Mouse (Mus musculus) MEL (cell line): ENCODE measurements around the gene Selenoh. TPM values are rescaled to one million over a fixed set of nuclear protein-coding genes. Genes with fewer than 3 reads are reported as not detected.

Experiments
- DNase-seq: peaks from one replicate; pipeline ENCODE4 v3.0.0; 2011; ENCODE audit warnings: low read depth, low spot score
- H3K27ac ChIP-seq: 2 replicates; pipeline ENCODE4 v1.5.1; 2012; ENCODE audit warnings: low read depth, mild to moderate bottlenecking, control low read depth, low read length, moderate library complexity; ENCODE audit not compliant: control insufficient read depth
- H3K27me3 ChIP-seq, 2 experiments: fragments of 150-350 bp in 1 of 2; sonication (generic) in 1 of 2; 2 replicates each; pipeline ENCODE4 v1.6.1; 2012; ENCODE audit warnings: low read length in 2 of 2, mild to moderate bottlenecking in 2 of 2, improper control_type of control experiment in 1 of 2, moderate library complexity in 1 of 2; ENCODE audit not compliant: insufficient read depth in 2 of 2, control insufficient read depth in 1 of 2
- H3K36me3 ChIP-seq, 2 experiments: 2 replicates each; pipeline ENCODE4 v1.6.1; 2012 to 2014; ENCODE audit warnings: low read length in 2 of 2, improper control_type of control experiment in 1 of 2, inconsistent platforms in 1 of 2, mild to moderate bottlenecking in 1 of 2; ENCODE audit not compliant: insufficient read depth in 2 of 2, control insufficient read depth in 1 of 2
- H3K4me1 ChIP-seq, 2 experiments: fragments of 150-350 bp in 1 of 2; sonication (generic) in 1 of 2; 2 replicates each; pipeline ENCODE4 v1.6.1; 2012; ENCODE audit warnings: low read length in 2 of 2, improper control_type of control experiment in 1 of 2, mild to moderate bottlenecking in 1 of 2; ENCODE audit not compliant: insufficient read depth in 2 of 2, control insufficient read depth in 1 of 2
- H3K4me3 ChIP-seq, 2 experiments: fragments of 150-350 bp in 1 of 2; sonication (generic) in 1 of 2; 2 replicates each; pipeline ENCODE4 v1.5.1; 2012; ENCODE audit warnings: low read depth in 2 of 2, low read length in 2 of 2, mild to moderate bottlenecking in 2 of 2, moderate library complexity in 2 of 2, control low read depth in 1 of 2, improper control_type of control experiment in 1 of 2; ENCODE audit not compliant: control insufficient read depth in 1 of 2, insufficient read depth in 1 of 2
- H3K79me2 ChIP-seq: 2 replicates; pipeline ENCODE4 v1.6.1; 2012; ENCODE audit warnings: mild to moderate bottlenecking, low read length, moderate library complexity; ENCODE audit not compliant: control insufficient read depth, poor library complexity, insufficient read depth
- H3K9ac ChIP-seq: 2 replicates; pipeline ENCODE4 v1.6.1; 2012; ENCODE audit warnings: low read depth, mild to moderate bottlenecking, control low read depth, low read length, moderate library complexity; ENCODE audit not compliant: control insufficient read depth, poor library complexity, severe bottlenecking
- H3K9me3 ChIP-seq: fragments of 150-350 bp; sonication (generic); replicated peaks from 2 replicates; pipeline ENCODE4 v1.6.1; 2012; ENCODE audit warnings: mild to moderate bottlenecking, low read length, improper control_type of control experiment, moderate library complexity; ENCODE audit not compliant: insufficient read depth
- CHD2 ChIP-seq: IDR thresholded peaks from 2 replicates; pipeline ENCODE4 v1.6.1; 2011; ENCODE audit warnings: low read length, improper control_type of control experiment
- CTCF ChIP-seq, 3 experiments: IDR thresholded peaks in 2 of 3; conservative IDR thresholded peaks in 1 of 3; 2 replicates each; pipeline ENCODE4 v1.5.1; 2011 to 2012; ENCODE audit warnings: low read length in 3 of 3, low read depth in 2 of 3, mild to moderate bottlenecking in 2 of 3, improper control_type of control experiment in 1 of 3, inconsistent platforms in 1 of 3, mixed read lengths in 1 of 3, moderate library complexity in 1 of 3; ENCODE audit not compliant: control insufficient read depth in 1 of 3, insufficient read depth in 1 of 3, poor library complexity in 1 of 3, severe bottlenecking in 1 of 3
- ELF1 ChIP-seq: IDR thresholded peaks from 2 replicates; pipeline ENCODE4 v1.6.1; 2014; ENCODE audit warnings: low read depth, mild to moderate bottlenecking, inconsistent platforms, low read length, improper control_type of control experiment, moderate library complexity
- EP300 ChIP-seq, 2 experiments: IDR thresholded peaks; 2 replicates each; pipeline ENCODE4 v1.6.1; 2011; ENCODE audit warnings: improper control_type of control experiment in 2 of 2, low read length in 2 of 2, low read depth in 1 of 2, mild to moderate bottlenecking in 1 of 2
- GATA1 ChIP-seq: IDR thresholded peaks from 2 replicates; pipeline ENCODE4 v1.6.1; 2011; ENCODE audit warnings: low read depth, low read length, improper control_type of control experiment
- HCFC1 ChIP-seq: IDR thresholded peaks from 2 replicates; pipeline ENCODE4 v1.6.1; 2012; ENCODE audit warnings: low read depth, mild to moderate bottlenecking, inconsistent platforms, low read length, improper control_type of control experiment, moderate library complexity
- JUND ChIP-seq: IDR thresholded peaks from 2 replicates; pipeline ENCODE4 v1.6.1; 2011; ENCODE audit warnings: low read depth, mild to moderate bottlenecking, improper control_type of control experiment, low read length
- MAZ ChIP-seq: IDR thresholded peaks from 2 replicates; pipeline ENCODE4 v1.6.1; 2012; ENCODE audit warnings: low read depth, mild to moderate bottlenecking, inconsistent platforms, low read length, improper control_type of control experiment
- MXI1 ChIP-seq: IDR thresholded peaks from 2 replicates; pipeline ENCODE4 v1.6.1; 2011; ENCODE audit warnings: mild to moderate bottlenecking, low read depth, low read length, improper control_type of control experiment
- POLR2AphosphoS2 ChIP-seq: IDR thresholded peaks from 2 replicates; pipeline ENCODE4 v1.6.1; 2011; ENCODE audit warnings: low read length, improper control_type of control experiment
- RCOR1 ChIP-seq: IDR thresholded peaks from 2 replicates; pipeline ENCODE4 v1.6.1; 2012; ENCODE audit warnings: low read depth, mild to moderate bottlenecking, inconsistent platforms, low read length, improper control_type of control experiment
- SIN3A ChIP-seq: IDR thresholded peaks from 2 replicates; pipeline ENCODE4 v1.6.1; 2012; ENCODE audit warnings: low read length, improper control_type of control experiment, inconsistent platforms
- TCF12 ChIP-seq: IDR thresholded peaks from 2 replicates; pipeline ENCODE4 v1.6.1; 2014; ENCODE audit warnings: low read depth, mild to moderate bottlenecking, inconsistent platforms, low read length, improper control_type of control experiment, moderate library complexity
- USF1 ChIP-seq: IDR thresholded peaks from 2 replicates; pipeline ENCODE4 v1.6.1; 2014; ENCODE audit warnings: low read depth, mild to moderate bottlenecking, inconsistent platforms, low read length, improper control_type of control experiment, moderate library complexity
- USF2 ChIP-seq, 2 experiments: IDR thresholded peaks; 2 replicates each; pipeline ENCODE4 v1.6.1; 2011 to 2012; ENCODE audit warnings: improper control_type of control experiment in 2 of 2, low read length in 2 of 2, borderline replicate concordance in 1 of 2, inconsistent platforms in 1 of 2, low read depth in 1 of 2, mild to moderate bottlenecking in 1 of 2; ENCODE audit not compliant: insufficient read depth in 1 of 2
- ZC3H11A ChIP-seq: IDR thresholded peaks from 2 replicates; pipeline ENCODE4 v1.6.1; 2012; ENCODE audit warnings: low read depth, mild to moderate bottlenecking, inconsistent platforms, low read length, improper control_type of control experiment
- ZNF384 ChIP-seq: IDR thresholded peaks from 2 replicates; pipeline ENCODE4 v1.6.1; 2012; ENCODE audit warnings: low read depth, mild to moderate bottlenecking, inconsistent platforms, low read length, improper control_type of control experiment
- polyA plus RNA-seq, 2 experiments: library from polyadenylated mRNA; stranded (reverse) in 1 of 2; unstranded in 1 of 2; fragments of >175 nt in 1 of 2; fragments of >200 nt in 1 of 2; gene quantifications; 2 replicates each; pipeline versions ENCODE4 v1.2.1 to v1.2.4; 2012; ENCODE audit warnings: low replicate concordance in 2 of 2, low read depth in 1 of 2; ENCODE audit not compliant: insufficient read length in 2 of 2, insufficient read depth in 1 of 2, missing spikeins in 1 of 2
- total RNA-seq: library from RNA; depleted of rRNA; stranded (reverse); fragments of 300-350 nt; gene quantifications from 2 replicates; pipeline ENCODE4 v1.2.3, GENCODE M21; 2012

The Selenoh gene
- total and polyA plus RNA-seq, 3 experiments: 70.7 to 79.0 TPM; not detected in 1

- no peaks in the 10 kb centered on the region for H3K27me3 ChIP-seq
- peaks cover 21 to 22% of the 10 kb centered on the region in 2 experiments for H3K4me1 ChIP-seq
- H3K9ac ChIP-seq: no peak overlapping the region
- H3K79me2 ChIP-seq: peaks cover 32% of the 10 kb centered on the region
- no peak for DNase-seq
- H3K36me3 ChIP-seq: peaks cover 0 to 25% of the 10 kb centered on the region in 2 experiments; a peak in 3 of 4 replicates
- H3K27ac ChIP-seq: no peak overlapping the region
- TF ChIP-seq POLR2AphosphoS2 (no peak), SIN3A (no peak)
- no peaks in the 10 kb centered on the region for H3K9me3 ChIP-seq
- H3K4me3 ChIP-seq: no peak overlapping the region
Observed at GRCm38 (mm10) chr2:84634934-84635482, 35.6 kb downstream of the Selenoh start.

- Histone ChIP-seq H3K79me2 (peaks cover 30% of the 10 kb centered on the region), H3K4me1 (peaks cover 21 to 22% of the 10 kb centered on the region in 2 experiments), H3K27me3 (no peaks in the 10 kb centered on the region), H3K27ac (no peak overlapping the region), H3K36me3 (peaks cover 0 to 25% of the 10 kb centered on the region in 2 experiments; a peak in 3 of 4 replicates), H3K9ac (no peak overlapping the region), H3K4me3 (no peak overlapping the region), H3K9me3 (no peaks in the 10 kb centered on the region)
- TF ChIP-seq JUND (no peak), CTCF (IDR thresholded peaks at IDR 0.05 in 2 of 3, conservative IDR thresholded peaks at IDR 0.05 in 1 of 3; ENCODE audit: control insufficient read depth in 1 of 3, insufficient read depth in 1 of 3, low read depth in 2 of 3, low read length in 3 of 3, poor library complexity in 1 of 3, severe bottlenecking in 1 of 3) (no peak), USF1 (no peak), ZC3H11A (no peak), POLR2AphosphoS2 (no peak), RCOR1 (no peak), MXI1 (no peak), EP300 (IDR thresholded peaks at IDR 0.05; ENCODE audit: low read depth in 1 of 2, low read length in 2 of 2) (no peak)
- peak; percentile 34 for DNase-seq
Observed at GRCm38 (mm10) chr2:84634006-84634405, 36.6 kb downstream of the Selenoh start.

- peaks cover 21 to 22% of the 10 kb centered on the region in 2 experiments for H3K4me1 ChIP-seq
- no peak overlapping the region for H3K9ac ChIP-seq
- no peaks in the 10 kb centered on the region for H3K27me3 ChIP-seq
- H3K9me3 ChIP-seq: no peaks in the 10 kb centered on the region
- H3K4me3 ChIP-seq: no peak overlapping the region
- H3K79me2 ChIP-seq: peaks cover 25% of the 10 kb centered on the region
- TF ChIP-seq JUND (no peak), MAZ (0 out of 2 replicates have a peak, but pooled peaks have one; percentile 27), USF1 (no peak), ZNF384 (peak; percentile 25; the same call in 1 of the 2 replicates), CTCF (IDR thresholded peaks at IDR 0.05 in 2 of 3, conservative IDR thresholded peaks at IDR 0.05 in 1 of 3; ENCODE audit: control insufficient read depth in 1 of 3, insufficient read depth in 1 of 3, low read depth in 2 of 3, low read length in 3 of 3, poor library complexity in 1 of 3, severe bottlenecking in 1 of 3) (no peak), ZC3H11A (no peak), TCF12 (peak; percentile 30; the same call in 1 of the 2 replicates), RCOR1 (peak; percentile 68; the same call in 1 of the 2 replicates), USF2 (IDR thresholded peaks at IDR 0.05; ENCODE audit: borderline replicate concordance in 1 of 2, insufficient read depth in 1 of 2, low read depth in 1 of 2, low read length in 2 of 2) (no peak), CHD2 (peak; percentile 20; the same call in 1 of the 2 replicates), EP300 (IDR thresholded peaks at IDR 0.05; ENCODE audit: low read depth in 1 of 2, low read length in 2 of 2) (peak in 1 of 2 experiments; percentile 70; a peak in 3 of 4 replicates), HCFC1 (0 out of 2 replicates have a peak, but pooled peaks have one; percentile 20), GATA1 (peak; percentile 75), ELF1 (peak; percentile 28; the same call in 1 of the 2 replicates)
- DNase-seq: peak; percentile 57
- peak overlapping the region; percentile 9; the same call in 1 of the 2 replicates for H3K27ac ChIP-seq
- H3K36me3 ChIP-seq: peaks cover 0 to 25% of the 10 kb centered on the region in 2 experiments; a peak in 3 of 4 replicates
Observed at GRCm38 (mm10) chr2:84632999-84633398, 37.6 kb downstream of the Selenoh start.
